Mouse (Mus musculus) R1 (cell line): ENCODE results near the gene Cybrd1.

Experiments
- DNase-seq: peaks from one replicate; pipeline ENCODE4 v3.0.0-alpha.2; 2018; ENCODE audit warnings: low read depth, low spot score

Cybrd1 gene

GRCm38 (mm10) chr2:71123591-71123990, 5.9 kb downstream of the Cybrd1 start:
- no peak for DNase-seq

- DNase-seq = no peak
Observed at GRCm38 (mm10) chr2:71127779-71128534, 10.2 kb downstream of the Cybrd1 start.

DNA sequence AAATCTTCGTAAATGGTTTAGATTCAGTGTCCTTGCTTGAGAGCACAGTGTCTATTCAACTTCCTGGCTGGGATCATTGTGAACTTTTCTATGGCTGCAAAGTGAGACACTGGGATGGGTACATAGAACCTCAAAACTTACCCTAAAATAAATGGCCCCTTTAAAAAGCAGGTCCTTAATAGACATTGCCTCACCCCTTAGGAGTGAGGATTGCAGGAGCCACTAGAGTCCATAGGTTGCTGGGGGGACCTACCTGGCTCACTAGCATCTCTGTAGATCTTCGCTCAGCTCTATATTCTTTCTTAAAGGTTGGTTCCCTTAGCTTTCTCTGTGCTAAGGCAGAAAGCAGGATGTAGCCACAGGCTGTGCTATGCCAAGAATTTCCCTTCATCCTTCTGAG, 12.6 kb downstream of the Cybrd1 start:
- DNase-seq = no peak

GRCm38 (mm10) chr2:71131866-71132496, 14.3 kb downstream of the Cybrd1 start:
- no peak for DNase-seq

GRCm38 (mm10) chr2:71134041-71134505, 16.4 kb downstream of the Cybrd1 start:
- DNase-seq = no peak

DNA sequence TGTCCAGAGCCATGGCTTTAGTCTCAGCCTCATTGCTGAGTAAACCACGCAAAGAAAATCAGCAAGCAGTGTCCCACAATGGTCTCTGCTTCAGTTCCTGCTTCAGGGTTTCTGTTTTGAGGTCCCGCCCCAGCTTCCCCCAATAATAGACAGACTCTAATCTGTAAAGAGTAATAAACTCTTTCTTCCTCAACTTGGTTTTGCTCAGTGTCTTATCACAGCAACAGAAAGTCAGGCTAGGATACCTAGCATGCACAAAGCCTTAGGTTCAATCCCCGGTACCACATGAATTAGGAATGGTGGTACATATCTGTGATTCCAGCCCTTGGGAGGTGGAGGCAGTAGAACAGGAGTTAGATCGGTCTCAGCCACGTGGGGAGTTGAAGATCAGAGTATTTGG, 17.1 kb downstream of the Cybrd1 start:
- DNase-seq = no peak

DNA sequence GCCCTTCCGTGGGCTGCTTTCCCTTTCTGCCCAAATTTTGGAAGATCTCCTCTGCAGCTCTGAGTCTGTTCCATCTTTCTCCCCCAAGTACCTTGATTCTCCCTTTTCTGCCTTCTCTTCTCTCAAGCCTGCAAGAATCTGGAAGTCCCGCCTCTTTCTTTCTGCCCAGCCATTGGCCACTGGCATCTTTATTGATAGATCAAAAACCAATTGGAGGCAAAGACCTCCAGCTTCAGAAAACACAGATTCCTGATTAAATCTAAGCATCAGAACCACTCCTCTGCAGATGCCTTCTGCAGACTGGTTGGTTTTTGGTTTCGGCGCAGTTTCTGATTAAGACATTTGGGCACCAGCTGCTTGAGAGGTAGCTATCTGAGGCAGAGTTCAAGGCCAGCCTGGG, 22.9 kb downstream of the Cybrd1 start:
- peak; percentile 83 for DNase-seq

GRCm38 (mm10) chr2:71142410-71142809, 24.7 kb downstream of the Cybrd1 start:
- DNase-seq = no peak

GRCm38 (mm10) chr2:71145853-71146252, 28.1 kb downstream of the Cybrd1 start:
- no peak for DNase-seq

DNA sequence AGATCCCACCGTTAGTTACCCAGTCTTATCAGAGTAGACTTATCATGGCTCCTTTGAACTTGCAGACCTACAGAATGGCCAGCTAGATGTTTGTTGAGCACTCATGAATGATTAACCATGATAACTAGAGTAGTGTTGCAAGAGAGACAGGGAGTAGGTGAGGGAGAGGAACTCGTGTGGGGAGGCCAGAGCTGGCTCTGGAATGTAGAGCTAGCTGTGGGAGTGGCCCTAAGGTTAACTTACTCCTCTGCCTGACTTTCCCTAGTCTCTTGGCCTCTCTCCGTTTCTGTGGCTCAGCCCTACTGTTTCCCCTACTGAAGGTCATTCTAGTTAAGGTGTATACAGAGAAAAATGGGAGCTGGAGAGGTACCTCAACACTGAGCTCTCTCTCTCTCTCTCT, 28.5 kb downstream of the Cybrd1 start:
- DNase-seq = no peak

DNA sequence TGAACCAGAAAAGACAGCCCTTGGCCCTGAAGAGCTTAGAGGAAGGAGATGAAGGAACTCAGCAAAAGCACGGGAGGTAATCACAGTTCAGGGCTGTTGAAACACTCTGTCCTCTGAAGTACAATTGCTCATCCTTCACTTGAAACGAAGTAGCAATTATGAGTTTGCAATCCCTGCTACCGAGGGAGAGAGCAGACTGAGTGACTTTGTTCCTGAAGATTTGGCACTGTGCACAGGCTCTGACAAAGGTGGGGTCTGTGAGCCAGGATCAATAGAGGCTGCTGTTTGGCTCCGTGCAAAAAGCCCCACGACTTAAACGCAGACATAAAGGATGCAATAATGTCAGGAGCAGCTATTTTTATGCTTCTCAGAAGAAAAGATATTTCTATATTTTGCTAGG, 30.1 kb downstream of the Cybrd1 start:
- no peak for DNase-seq

DNA sequence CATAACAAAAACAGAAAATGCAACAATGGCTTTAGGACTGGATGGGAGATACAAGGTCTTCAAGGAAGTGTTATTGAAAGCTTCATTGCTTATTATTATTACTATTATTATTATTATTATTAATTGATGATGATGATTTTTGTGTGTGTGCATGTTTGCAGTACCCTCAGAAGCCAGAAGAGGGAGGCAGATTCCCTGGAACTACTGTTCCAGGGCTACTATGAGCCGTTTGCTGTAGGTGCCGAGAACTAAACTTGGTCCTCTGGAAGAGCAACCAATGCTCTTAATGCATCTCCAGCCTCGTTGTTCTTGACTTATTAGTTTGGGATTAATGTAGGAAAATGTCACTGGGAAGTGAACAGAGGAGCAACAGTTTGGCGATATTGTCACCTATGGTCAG, 34.4 kb downstream of the Cybrd1 start:
- DNase-seq = no peak

GRCm38 (mm10) chr2:71155486-71155885, 37.8 kb downstream of the Cybrd1 start:
- peak; percentile 69 for DNase-seq

DNA sequence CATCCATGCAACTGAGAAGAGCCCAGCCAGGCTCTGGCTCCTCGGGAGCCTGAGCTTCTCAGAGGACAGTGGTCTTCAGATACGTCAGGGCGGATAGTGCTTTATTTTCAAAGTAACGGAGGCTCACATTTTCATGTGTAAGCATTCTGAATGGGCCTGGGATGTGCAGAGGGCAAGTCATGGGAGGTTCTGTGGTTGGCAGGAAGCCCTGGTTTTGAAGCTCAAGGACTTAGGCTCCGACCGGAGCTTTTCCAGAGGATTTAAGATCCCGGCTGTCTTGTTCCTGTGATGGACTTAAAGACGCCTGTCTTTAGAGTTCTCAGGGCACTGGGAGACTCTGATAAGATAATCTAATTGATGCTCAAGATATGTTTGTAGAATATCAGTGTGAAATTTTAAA, 38.7 kb downstream of the Cybrd1 start:
- DNase-seq = no peak

- no peak for DNase-seq
Observed at GRCm38 (mm10) chr2:71157881-71158280, 40.2 kb downstream of the Cybrd1 start.

GRCm38 (mm10) chr2:71159576-71160306, 42.0 kb downstream of the Cybrd1 start:
- no peak for DNase-seq

DNA sequence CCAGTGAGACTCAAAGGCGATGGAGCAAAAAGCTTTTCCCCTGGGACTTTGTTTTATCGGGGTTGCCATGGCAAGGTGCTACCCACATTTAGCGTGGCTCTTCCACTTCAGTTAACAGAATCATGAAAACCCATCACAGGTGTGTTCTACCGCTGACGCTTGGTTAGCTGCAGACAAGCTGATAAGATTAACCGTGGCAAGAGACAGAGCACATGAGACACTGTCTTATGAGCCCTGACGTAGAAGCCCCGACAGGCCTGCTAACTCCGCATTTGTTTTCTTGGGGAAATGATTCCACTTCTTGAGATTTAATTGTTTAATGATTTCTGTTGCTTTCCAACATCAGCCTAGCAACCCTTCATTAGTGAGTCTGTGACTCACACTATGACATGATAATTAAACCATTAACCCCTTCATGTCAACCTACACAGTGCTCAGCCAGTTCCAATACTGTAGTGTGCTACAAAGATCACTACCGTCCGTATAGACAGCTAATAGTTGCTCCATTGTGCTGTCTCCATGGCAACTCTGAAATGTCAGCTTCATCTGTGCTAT, 42.7 kb downstream of the Cybrd1 start:
- DNase-seq = no peak

GRCm38 (mm10) chr2:71161558-71161957, 43.8 kb downstream of the Cybrd1 start:
- no peak for DNase-seq

DNA sequence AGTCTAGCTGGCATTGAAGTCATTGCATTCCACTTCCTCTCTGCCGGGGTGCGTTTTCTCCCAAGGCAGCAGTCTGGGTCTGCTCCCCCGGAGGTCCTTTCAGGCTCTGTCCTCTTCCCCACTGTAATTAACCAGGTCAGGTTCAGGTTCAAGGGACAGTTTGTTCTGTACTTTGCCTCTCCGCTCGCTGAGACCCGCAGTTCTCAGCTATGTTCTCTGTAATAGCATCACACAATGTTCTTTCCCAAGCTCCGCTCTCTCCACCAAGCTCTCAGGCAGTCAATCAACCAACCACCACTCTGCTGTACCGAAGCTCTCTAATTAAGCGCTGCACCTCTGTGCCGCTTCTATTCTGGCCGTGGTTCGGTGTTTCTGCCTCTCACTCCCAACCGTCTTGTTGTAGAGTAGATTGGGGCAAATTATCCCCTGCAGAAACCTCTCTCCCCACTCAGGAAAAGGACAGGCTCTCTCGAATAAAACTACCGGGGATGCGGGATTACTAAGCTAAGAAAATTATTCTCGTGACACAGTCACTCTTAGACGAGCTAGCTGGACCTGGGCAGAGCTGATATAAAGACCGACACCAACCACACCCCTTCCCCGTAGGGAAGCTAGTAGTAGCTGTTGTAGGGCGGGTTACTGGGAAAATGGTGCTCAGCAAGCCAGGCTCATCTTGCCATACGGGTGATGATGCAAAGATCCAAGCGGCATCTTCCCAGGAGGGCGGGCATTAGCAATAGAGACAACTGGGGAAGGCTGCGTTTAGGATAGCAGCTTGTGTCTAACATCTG, 45.3 kb downstream of the Cybrd1 start:
- DNase-seq = no peak

DNA sequence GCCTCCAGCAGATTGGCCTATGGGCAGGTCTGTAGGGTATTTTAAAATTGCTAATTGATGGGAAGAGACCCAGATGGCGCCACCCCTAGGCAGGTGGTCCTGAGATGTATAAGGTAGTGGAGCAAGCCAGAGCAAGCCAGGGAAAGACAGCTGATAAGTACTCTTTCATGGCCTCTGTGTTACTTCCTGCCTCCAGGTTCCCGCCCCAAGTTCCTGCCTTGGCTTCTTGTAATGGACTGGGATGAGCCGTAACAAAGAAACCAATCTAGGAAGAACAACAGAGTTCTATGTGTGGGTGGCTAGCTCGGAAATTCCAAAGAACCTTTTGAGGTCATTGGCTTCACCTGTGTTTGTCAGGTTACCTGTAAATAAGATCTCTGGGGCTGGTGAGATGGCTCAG, 49.5 kb downstream of the Cybrd1 start:
- DNase-seq = peak; percentile 72

GRCm38 (mm10) chr2:71168461-71169021, 50.8 kb downstream of the Cybrd1 start:
- DNase-seq = no peak
